Mouse (Mus musculus) gastrocnemius, adult 2 months (tissue): ENCODE results near the gene Fam53b. TPM values are rescaled to one million over a fixed set of nuclear protein-coding genes. Genes with fewer than 3 reads are reported as not detected.

ENCODE experiments used
- DNase-seq: peaks from one replicate; pipeline ENCODE4 v3.0.0; 2022
- H3K27ac ChIP-seq: fragments of 200-600 bp; 2 replicates; pipeline ENCODE4 v1.8.1; 2022; ENCODE audit warnings: mild to moderate bottlenecking
- H3K4me3 ChIP-seq: fragments of 200-600 bp; 2 replicates; pipeline ENCODE4 v1.8.1; 2022; ENCODE audit warnings: mild to moderate bottlenecking, moderate library complexity
- CTCF ChIP-seq: fragments of 200-600 bp; IDR thresholded peaks from 2 replicates; pipeline ENCODE4 v1.8.1; 2022; ENCODE audit warnings: antibody characterized with exemption, mild to moderate bottlenecking, moderate library complexity
- intact Hi-C: fragments of 180-260 bp; cut with DNase I; formaldehyde crosslinking; loops from one replicate; pipeline ENCODE4 v1.15.1; 2025
- long read RNA-seq, 2 experiments: library from polyadenylated mRNA; stranded (forward); transcript quantifications; one replicate each; pipeline ENCODE4 v2.0.0; 2021
- total RNA-seq, 2 experiments: library from RNA; stranded (reverse); gene quantifications; 2 replicates each; pipeline ENCODE4 v1.2.3; 2021

Fam53b gene
- 10 to 100 TPM; 15.3 to 27.4 TPM for total RNA-seq
- long read RNA-seq, experiment 1, full-length matches to known transcripts = 3 of 10 reads
- long read RNA-seq, experiment 1, partial matches to known transcripts = 1 of 10 reads
- long read RNA-seq, experiment 1, other reads (novel, unspliced or antisense) = 6 of 10 reads
- long read RNA-seq, experiment 2, full-length matches to known transcripts = 3 of 6 reads
- long read RNA-seq, experiment 2, partial matches to known transcripts = 0 of 6 reads
- long read RNA-seq, experiment 2, other reads (novel, unspliced or antisense) = 3 of 6 reads

DNA sequence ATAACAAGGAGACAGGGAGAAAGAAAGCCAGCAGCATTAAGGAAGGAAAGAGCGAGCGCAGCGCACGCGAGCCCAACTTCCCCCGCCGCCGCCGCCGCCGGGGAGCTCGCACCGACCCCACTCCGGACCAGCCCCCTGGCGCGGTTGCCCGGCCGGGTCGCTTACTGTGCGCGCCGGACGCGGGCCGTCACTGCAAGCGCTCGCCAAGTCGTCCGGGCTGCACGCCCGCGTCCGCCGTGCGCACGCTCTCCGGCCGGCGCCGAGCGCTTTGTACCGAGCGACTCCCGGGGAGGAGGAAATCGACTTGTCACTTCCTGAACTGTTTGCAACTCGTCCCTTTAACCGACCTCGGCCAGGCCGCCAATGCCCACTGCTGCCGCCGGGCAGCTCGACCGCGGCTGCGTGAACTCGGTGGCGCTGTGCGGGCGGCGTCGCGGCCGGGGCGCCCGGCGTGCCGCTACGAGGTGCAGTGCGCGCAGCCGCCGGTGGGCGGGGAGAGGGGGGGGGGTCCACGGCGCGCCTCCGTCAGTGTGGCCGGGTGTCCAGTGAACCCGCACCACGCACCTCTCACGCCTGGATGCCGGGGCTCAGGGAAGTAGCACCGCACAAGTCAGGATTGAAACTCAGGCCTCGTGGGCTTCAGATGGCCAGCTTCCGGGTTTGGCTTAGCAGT lies at the start of gene Fam53b:
Gene Fam53b (minus strand): TSS at position 471 of the 673 bp plus-strand sequence.
- Histone ChIP-seq H3K4me3 (peak within 1 kb of the TSS; percentile 85), H3K27ac (peak within 1 kb of the TSS; percentile 98)
- TF ChIP-seq CTCF = peak; percentile 43
- peak; percentile 87 for DNase-seq
- intact Hi-C loops = loop anchor here (1.0 to 10.0 kb wide), 5 partner anchors 36 to 239 kb away; partner anchors contain the start of genes Eef1akmt2 and Oat

DNA sequence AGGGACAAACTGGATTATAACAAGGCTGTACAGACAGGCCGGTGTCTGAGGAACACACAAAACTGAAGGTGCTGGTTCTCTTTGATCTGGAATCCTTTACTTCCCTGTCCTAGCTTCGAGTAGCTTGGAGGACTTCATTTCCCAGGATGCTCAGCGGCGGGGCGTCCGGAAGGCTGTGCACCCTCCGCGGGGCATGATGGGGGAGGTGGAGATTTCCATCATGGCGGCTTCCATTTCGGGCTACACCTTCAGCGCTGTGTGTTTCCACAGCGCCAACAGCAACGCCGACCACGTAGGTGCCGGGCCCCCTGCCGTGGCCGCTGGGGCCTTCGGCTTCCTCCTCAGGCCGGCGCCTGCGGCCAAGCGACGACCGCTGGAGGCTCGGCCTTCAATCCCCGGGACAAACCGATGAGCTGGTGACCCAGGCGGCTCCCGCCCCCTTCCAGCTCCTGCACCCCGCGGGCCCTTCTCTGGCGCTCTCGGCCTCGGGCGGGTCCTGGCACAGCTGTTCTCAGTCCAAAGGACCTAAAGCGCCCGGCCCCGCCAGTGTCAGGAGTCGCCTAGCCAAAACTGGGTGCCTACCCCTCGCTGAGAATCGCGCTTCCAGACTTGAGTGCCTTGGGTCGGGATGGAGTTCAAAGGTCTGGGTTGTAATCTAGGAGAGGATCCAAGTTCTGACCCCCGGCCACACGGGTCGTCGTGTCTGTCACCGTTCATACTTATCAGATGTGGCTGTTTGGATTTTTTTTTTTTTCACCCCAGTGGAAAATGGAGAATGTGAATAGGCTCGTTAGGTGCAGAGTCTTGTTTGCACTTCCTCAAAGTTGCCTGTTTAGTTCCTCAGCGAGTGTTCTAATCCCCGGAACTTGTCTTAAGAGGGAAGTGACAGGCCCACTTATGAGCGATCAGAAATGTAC lies 45.6 kb upstream of the Fam53b start, which contains the start of gene Abraxas2:
Gene Abraxas2 (plus strand): TSS at position 184 of the 917 bp plus-strand sequence.
- intact Hi-C loops = no loop called here
- TF ChIP-seq CTCF = no peak
- Histone ChIP-seq H3K4me3 (peak within 1 kb of the TSS; percentile 79), H3K27ac (peak within 1 kb of the TSS; percentile 93)
- peak; percentile 93 for DNase-seq

DNA sequence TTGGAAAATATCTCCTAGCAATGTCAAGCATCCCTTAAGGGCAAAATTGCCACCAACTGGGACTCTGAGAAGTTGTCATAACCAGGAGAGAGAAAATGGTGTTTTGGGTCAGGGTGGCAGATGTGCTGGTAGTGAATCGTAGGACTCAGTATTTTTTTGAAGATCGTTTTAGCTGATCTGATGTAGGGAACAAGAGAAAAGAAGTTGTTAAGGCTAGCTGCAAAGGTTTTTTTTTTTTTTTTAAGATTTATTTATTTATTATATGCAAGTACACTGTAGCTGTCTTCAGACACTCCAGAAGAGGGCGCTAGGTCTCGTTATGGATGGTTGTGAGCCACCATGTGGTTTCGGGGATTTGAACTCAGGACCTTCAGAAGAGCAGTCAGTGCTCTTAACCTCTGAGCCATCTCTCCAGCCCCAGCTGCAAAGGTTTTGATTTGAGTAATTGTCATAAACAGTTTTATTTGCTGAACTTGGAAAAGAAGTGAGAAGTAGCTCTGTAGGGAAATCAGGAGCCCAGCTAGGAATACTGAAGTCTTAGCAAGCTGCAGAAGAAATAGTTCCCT lies 44.4 kb upstream of the Fam53b start:
- peak; percentile 27; the same call in 1 of the 2 replicates for TF ChIP-seq CTCF
- no peak overlapping the region for H3K4me3 ChIP-seq
- intact Hi-C loops = no loop called here
- no peak for DNase-seq
- no peak overlapping the region for H3K27ac ChIP-seq

DNA sequence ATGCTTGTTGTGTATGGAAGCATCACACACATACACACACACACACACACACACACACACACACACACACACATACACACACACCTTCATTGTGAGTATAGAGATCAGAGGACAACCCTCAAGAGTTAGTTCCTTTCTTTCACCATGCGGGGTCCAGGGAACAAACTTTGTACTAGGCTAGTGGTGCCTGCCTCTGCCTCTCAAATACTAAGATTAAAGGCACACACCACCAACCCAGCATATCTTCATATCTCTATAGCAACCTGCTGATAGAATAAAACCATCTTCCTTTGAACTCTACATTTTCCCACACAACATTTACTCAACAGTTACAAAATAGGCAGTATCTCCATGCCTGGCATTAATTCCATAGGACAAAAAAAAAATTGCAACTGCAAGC lies 42.4 kb upstream of the Fam53b start:
- Histone ChIP-seq H3K4me3 (no peak overlapping the region), H3K27ac (no peak overlapping the region)
- TF ChIP-seq CTCF = no peak
- DNase-seq = no peak
- intact Hi-C loops = no loop called here

DNA sequence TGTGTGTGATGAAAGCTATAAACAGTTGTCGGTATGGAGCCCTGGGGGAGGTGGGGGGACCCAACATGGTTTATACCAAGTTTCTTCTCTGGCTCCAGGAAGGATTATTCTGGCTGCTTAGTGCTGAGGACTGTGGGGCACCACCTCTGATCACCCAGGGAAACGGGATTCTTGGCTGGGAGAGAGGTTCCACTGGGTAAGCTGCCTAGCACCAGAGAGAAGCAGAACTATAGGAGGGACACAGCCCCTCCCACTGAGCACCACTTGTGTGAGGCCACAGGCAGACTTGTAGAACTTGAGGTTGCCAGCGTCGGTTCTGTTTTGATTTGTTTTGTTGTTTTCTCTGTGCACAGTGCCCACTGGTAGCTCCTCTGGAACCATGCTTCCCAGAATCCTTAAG lies 40.3 kb upstream of the Fam53b start:
- Histone ChIP-seq H3K27ac (no peak overlapping the region), H3K4me3 (no peak overlapping the region)
- DNase-seq = no peak
- TF ChIP-seq CTCF = no peak
- intact Hi-C loops = loop anchor here (2.0 to 5.0 kb wide), 3 partner anchors 42 to 197 kb away; partner anchors contain the start of gene Fam53b

DNA sequence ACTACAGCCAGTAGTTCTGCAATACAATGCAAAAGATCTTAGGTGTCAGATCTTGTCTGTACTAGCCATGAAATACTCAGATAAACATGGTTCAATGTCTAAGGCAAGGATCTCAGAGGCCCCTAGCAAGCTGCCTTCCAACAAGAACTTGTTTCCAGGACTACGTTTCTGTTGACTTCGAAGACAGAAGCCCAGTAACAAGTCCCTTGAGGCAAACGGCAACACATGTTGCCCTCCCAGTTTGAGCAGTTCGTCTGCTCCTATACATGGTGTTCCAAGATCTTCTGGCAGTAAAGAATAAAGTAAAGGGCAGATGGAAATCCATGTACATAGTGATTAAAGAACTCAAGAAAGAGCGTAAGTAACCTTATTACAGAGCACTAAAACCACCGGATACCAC lies 39.7 kb upstream of the Fam53b start:
- no peak for TF ChIP-seq CTCF
- Histone ChIP-seq H3K4me3 (no peak overlapping the region), H3K27ac (no peak overlapping the region)
- DNase-seq = no peak
- intact Hi-C loops = loop anchor here (2.0 to 5.0 kb wide), 3 partner anchors 41 to 197 kb away; partner anchors contain the start of gene Fam53b

DNA sequence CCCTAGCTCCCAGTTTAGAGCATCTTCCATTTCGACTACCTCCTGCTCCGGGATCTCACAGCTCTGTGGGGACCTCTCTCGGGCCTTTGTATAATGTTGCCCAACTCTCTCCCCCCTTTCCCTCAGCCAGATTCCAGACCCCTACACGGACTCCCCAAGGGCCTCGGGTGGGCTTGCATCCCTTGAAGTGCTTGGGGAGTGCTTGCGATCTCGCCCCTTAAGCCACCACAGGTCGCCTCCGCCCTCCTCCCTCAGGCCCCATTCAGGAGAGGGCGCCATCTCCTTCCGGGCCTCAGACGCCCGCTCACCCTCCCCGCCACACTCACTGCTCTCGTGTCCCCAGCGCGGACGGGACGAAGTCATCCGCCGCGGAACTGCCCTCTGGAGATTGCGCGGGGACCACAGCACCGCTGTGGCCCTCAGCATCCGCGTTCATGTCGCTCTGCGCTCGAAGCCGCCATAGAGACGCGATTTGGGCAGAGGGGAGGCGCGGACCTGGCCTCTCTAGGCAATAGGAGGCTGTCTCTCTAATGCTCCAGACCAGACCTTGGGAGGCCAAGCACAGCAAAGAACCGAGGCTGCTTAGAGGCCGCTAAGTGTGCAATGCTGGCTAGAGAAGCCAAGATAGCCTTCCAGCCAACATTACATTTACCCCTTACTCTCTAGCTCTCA lies 38.6 kb upstream of the Fam53b start, which contains the start of gene Eef1akmt2:
Gene Eef1akmt2 (minus strand): TSS at position 501 of the 672 bp plus-strand sequence.
- peak; percentile 60 for TF ChIP-seq CTCF
- peak; percentile 84 for DNase-seq
- intact Hi-C loops = loop anchor here (2.0 to 5.0 kb wide), 3 partner anchors 40 to 196 kb away; partner anchors contain the start of gene Fam53b
- Histone ChIP-seq H3K4me3 (peak within 1 kb of the TSS; percentile 89), H3K27ac (peak within 1 kb of the TSS; percentile 95)

DNA sequence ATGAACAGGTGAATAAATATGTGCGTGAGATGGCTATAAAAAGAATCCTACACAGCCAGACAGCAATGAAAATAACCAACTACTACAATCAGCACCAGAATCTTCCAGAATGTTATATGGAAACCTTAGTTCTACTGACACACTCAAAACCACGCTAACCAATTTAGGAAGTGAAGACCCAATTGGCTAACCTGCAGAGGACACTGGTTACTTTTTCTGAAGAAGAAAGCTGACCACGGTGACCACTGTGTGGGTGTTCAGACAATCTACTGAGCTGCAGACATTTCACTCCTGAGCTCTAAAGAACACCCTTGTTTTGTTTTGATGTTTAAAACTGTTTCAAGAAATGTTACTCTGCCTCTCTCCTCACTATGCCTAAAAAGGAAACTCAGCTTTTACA lies 29.5 kb upstream of the Fam53b start:
- intact Hi-C loops = no loop called here
- Histone ChIP-seq H3K4me3 (no peak overlapping the region), H3K27ac (no peak overlapping the region)
- TF ChIP-seq CTCF = no peak
- no peak for DNase-seq

DNA sequence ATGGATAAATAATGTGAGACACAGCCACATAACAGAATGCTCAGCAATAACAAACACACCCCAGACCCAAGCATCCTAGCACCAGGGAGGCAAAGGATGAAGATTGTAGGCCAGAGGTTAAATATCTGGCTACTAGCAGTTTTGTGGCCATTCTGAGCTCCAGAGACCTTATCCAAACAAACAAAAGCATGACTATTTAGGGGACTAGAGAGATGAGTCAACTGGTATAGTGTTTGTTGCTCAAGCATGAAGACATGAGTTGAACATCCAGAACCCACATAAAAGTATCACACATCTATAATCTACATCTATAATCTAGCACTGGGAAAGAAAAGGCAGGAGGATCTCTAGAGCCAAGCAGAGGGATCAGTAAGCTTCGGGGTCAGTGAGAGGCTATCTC lies 28.8 kb upstream of the Fam53b start:
- intact Hi-C loops = no loop called here
- DNase-seq = no peak
- no peak for TF ChIP-seq CTCF
- no peak overlapping the region for H3K27ac ChIP-seq
- no peak overlapping the region for H3K4me3 ChIP-seq

DNA sequence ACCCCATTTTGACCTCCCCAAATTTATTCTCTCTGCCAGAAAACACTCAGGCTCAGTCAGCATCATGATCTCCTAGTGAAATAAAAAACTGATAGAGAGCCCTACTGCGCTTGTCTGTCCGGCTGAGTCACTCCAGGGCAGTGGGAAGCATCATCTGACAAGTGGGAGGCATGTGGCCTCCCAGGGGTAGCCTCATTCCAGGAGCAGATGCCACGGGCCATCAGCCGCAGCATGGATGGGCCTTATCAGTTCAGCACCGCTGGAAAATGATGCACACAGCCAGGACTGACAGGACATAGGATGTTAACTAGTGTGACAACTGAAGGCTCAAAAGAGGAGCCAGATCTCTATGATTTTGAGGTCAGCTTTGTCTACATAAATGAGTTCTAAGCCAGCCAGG lies 27.6 kb upstream of the Fam53b start:
- no peak for DNase-seq
- intact Hi-C loops = no loop called here
- no peak for TF ChIP-seq CTCF
- H3K4me3 ChIP-seq = no peak overlapping the region
- no peak overlapping the region for H3K27ac ChIP-seq

DNA sequence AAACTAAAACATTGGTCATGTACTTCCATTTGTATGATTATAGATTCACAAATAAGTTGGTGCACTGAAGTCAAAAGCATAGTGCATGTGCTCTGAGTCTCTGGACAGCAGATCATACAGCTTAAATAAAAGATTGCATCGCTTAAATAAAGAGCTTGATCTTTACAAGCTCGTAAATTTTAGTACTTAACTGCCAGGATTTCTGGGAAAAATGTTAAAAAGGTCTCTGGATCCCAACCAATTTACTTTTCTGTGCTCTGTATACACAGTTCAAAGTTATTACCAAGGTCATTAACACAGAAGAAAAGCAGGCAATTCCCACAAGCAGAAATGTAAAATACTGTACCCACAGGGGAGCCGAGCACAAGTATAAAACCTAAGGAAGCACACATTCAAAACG lies 17.3 kb upstream of the Fam53b start:
- Histone ChIP-seq H3K4me3 (no peak overlapping the region), H3K27ac (no peak overlapping the region)
- TF ChIP-seq CTCF = no peak
- intact Hi-C loops = no loop called here
- no peak for DNase-seq
